Mouse (Mus musculus): ENCODE measurements around the gene Tfpi2.

GRCm38 (mm10) chr6:4026367-4026766 is 37.6 kb upstream of the Tfpi2 start:
- no peak for TF ChIP-seq CTCF (IDR thresholded peaks at IDR 0.05; ENCODE audit: low read depth)
- no peak for TF ChIP-seq EP300 (IDR thresholded peaks at IDR 0.05; ENCODE audit: low read depth)

Data from liver, postnatal 0 days (tissue).